Mouse (Mus musculus): ENCODE data around the gene Rab8b. TPM values are rescaled to one million over a fixed set of nuclear protein-coding genes. Genes with fewer than 3 reads are reported as not detected.
A peak's percentile ranks its signal among the peaks of the same experiment; 100 is the strongest.

Gene Rab8b
- polyA plus RNA-seq, 1 experiment from 2014 or later: 31.1 TPM

GRCm38 (mm10) chr9:66933869-66934808 lies 14.7 kb upstream of the Rab8b start:
- ATAC-seq: peak; percentile 75
- Histone ChIP-seq H3K4me3 (replicated peaks) (no peak overlapping the region), H3K27ac (peak overlapping the region; percentile 69), H3K4me1 (replicated peaks) (peaks cover 18% of the 10 kb centered on the region), H3K9me3 (no peaks in the 10 kb centered on the region), H3K27me3 (no peaks in the 10 kb centered on the region), H3K9ac (replicated peaks) (no peak overlapping the region), H3K4me2 (replicated peaks) (peak overlapping the region; percentile 28), H3K36me3 (no peaks in the 10 kb centered on the region)
- 14% methylated on average over 19 of the region's 19 CpGs for WGBS

- no peaks in the 10 kb centered on the region for H3K9me3 ChIP-seq
- H3K4me1 ChIP-seq (replicated peaks): peaks cover 24% of the 10 kb centered on the region
- WGBS: 80% methylated on average over 7 of the region's 7 CpGs
- H3K4me3 ChIP-seq (replicated peaks): no peak overlapping the region
- no peaks in the 10 kb centered on the region for H3K27me3 ChIP-seq
- ATAC-seq: no peak
- no peaks in the 10 kb centered on the region for H3K36me3 ChIP-seq
- no peak overlapping the region for H3K9ac ChIP-seq (replicated peaks)
- no peak overlapping the region for H3K4me2 ChIP-seq (replicated peaks)
- H3K27ac ChIP-seq: no peak overlapping the region
Measured at GRCm38 (mm10) chr9:66930351-66930750, 10.9 kb upstream of the Rab8b start.

- Histone ChIP-seq H3K9me3 (no peaks in the 10 kb centered on the region), H3K9ac (replicated peaks) (no peak overlapping the region), H3K4me3 (replicated peaks) (no peak overlapping the region), H3K27me3 (no peaks in the 10 kb centered on the region), H3K4me2 (replicated peaks) (no peak overlapping the region), H3K4me1 (replicated peaks) (peaks cover 5% of the 10 kb centered on the region; the same call in 1 of the 2 replicates), H3K27ac (peak overlapping the region; percentile 12; the same call in 1 of the 2 replicates), H3K36me3 (no peaks in the 10 kb centered on the region)
- 56% methylated on average over 8 of the region's 8 CpGs for WGBS
- no peak for ATAC-seq
Measured at GRCm38 (mm10) chr9:66927696-66928402, 8.4 kb upstream of the Rab8b start.

- Histone ChIP-seq H3K9me3 (no peaks in the 10 kb centered on the region), H3K4me3 (replicated peaks) (no peak overlapping the region), H3K9ac (replicated peaks) (no peak overlapping the region), H3K4me1 (replicated peaks) (peaks cover 5% of the 10 kb centered on the region; the same call in 1 of the 2 replicates), H3K36me3 (no peaks in the 10 kb centered on the region), H3K27ac (no peak overlapping the region), H3K27me3 (no peaks in the 10 kb centered on the region), H3K4me2 (replicated peaks) (no peak overlapping the region)
- no peak for ATAC-seq
- WGBS: 84% methylated on average over 3 of the region's 3 CpGs
Measured at GRCm38 (mm10) chr9:66925853-66926252, 6.4 kb upstream of the Rab8b start.

GRCm38 (mm10) chr9:66922076-66922475 lies 2.6 kb upstream of the Rab8b start:
- peaks cover 18% of the 10 kb centered on the region for H3K4me1 ChIP-seq (replicated peaks)
- no peak overlapping the region for H3K9ac ChIP-seq (replicated peaks)
- 100% methylated on average over 1 of the region's 1 CpGs for WGBS
- no peak overlapping the region for H3K4me3 ChIP-seq (replicated peaks)
- no peaks in the 10 kb centered on the region for H3K27me3 ChIP-seq
- no peak overlapping the region for H3K27ac ChIP-seq
- no peaks in the 10 kb centered on the region for H3K36me3 ChIP-seq
- H3K9me3 ChIP-seq: no peaks in the 10 kb centered on the region
- H3K4me2 ChIP-seq (replicated peaks): no peak overlapping the region
- ATAC-seq: no peak

GRCm38 (mm10) chr9:66920488-66921279 lies 1.2 kb upstream of the Rab8b start:
- Histone ChIP-seq H3K27me3 (no peaks in the 10 kb centered on the region), H3K36me3 (no peaks in the 10 kb centered on the region), H3K4me1 (replicated peaks) (peaks cover 31% of the 10 kb centered on the region), H3K27ac (no peak overlapping the region), H3K9ac (replicated peaks) (no peak overlapping the region), H3K4me3 (replicated peaks) (no peak overlapping the region), H3K9me3 (no peaks in the 10 kb centered on the region), H3K4me2 (replicated peaks) (peak overlapping the region; percentile 84)
- ATAC-seq: no peak
- WGBS: 11% methylated on average over 6 of the region's 6 CpGs

GRCm38 (mm10) chr9:66919981-66920380 lies 494 bp upstream of the Rab8b start:
- peak overlapping the region; percentile 87 for H3K4me3 ChIP-seq (replicated peaks)

GRCm38 (mm10) chr9:66918672-66919330 lies 686 bp downstream of the Rab8b start:
- Histone ChIP-seq H3K4me1 (replicated peaks) (peaks cover 36% of the 10 kb centered on the region), H3K27me3 (no peaks in the 10 kb centered on the region), H3K4me3 (replicated peaks) (peak overlapping the region; percentile 87), H3K9me3 (no peaks in the 10 kb centered on the region), H3K27ac (peak overlapping the region; percentile 92), H3K4me2 (replicated peaks) (peak overlapping the region; percentile 84), H3K9ac (replicated peaks) (peak overlapping the region; percentile 93), H3K36me3 (no peaks in the 10 kb centered on the region)
- no peak for ATAC-seq
- 3% methylated on average over 27 of the region's 27 CpGs for WGBS

More at GRCm38 (mm10) chr9:66919981-66920380, 494 bp upstream of the Rab8b start:
- WGBS: 1% methylated on average over 14 of the region's 14 CpGs
- Histone ChIP-seq H3K4me2 (replicated peaks) (peak overlapping the region; percentile 84), H3K4me1 (replicated peaks) (peaks cover 35% of the 10 kb centered on the region), H3K36me3 (no peaks in the 10 kb centered on the region), H3K27ac (peak overlapping the region; percentile 67), H3K9ac (replicated peaks) (peak overlapping the region; percentile 69), H3K9me3 (no peaks in the 10 kb centered on the region), H3K27me3 (no peaks in the 10 kb centered on the region)
- ATAC-seq: peak; percentile 59

GRCm38 (mm10) chr9:66917892-66918255 lies 1.6 kb downstream of the Rab8b start:
- no peak for ATAC-seq
- Histone ChIP-seq H3K9me3 (no peaks in the 10 kb centered on the region), H3K27ac (no peak overlapping the region), H3K4me1 (replicated peaks) (peaks cover 38% of the 10 kb centered on the region), H3K4me3 (replicated peaks) (peak overlapping the region; percentile 87), H3K4me2 (replicated peaks) (peak overlapping the region; percentile 84), H3K9ac (replicated peaks) (no peak overlapping the region), H3K27me3 (no peaks in the 10 kb centered on the region), H3K36me3 (no peaks in the 10 kb centered on the region; the same call in 1 of the 2 replicates)
- 70% methylated on average over 1 of the region's 1 CpGs for WGBS

GRCm38 (mm10) chr9:66917216-66917891 lies 2.1 kb downstream of the Rab8b start:
- Histone ChIP-seq H3K9ac (replicated peaks) (no peak overlapping the region), H3K4me3 (replicated peaks) (no peak overlapping the region), H3K9me3 (no peaks in the 10 kb centered on the region), H3K27me3 (no peaks in the 10 kb centered on the region), H3K4me1 (replicated peaks) (peaks cover 43% of the 10 kb centered on the region), H3K36me3 (no peaks in the 10 kb centered on the region; the same call in 1 of the 2 replicates), H3K4me2 (replicated peaks) (0 out of 2 replicates have a peak overlapping the region, but pooled peaks have one; percentile 84), H3K27ac (no peak overlapping the region)
- WGBS: 94% methylated on average over 8 of the region's 8 CpGs
- no peak for ATAC-seq
